ENCODE assay signal across 7 mouse cellular contexts in genomic region chr3:63898581-63899308, GRCm38 (mm10). TPM values are rescaled to one million over a fixed set of nuclear protein-coding genes. Genes with fewer than 3 reads are reported as not detected.
DNase-seq lines count a peak whose midpoint lies in the region; ATAC-seq and TF ChIP-seq lines count a peak whose summit lies in the region.

No protein-coding gene starts in this region.

- H3K4me2 ChIP-seq in embryonic facial prominence, embryonic 11.5 days (ENCODE audit: low read depth, low read length) = peak overlapping the region; percentile 95
- H3K4me2 ChIP-seq in limb, embryonic 11.5 days (ENCODE audit: low read depth, severe bottlenecking) = peak overlapping the region; percentile 99
- peak overlapping the region; percentile 76 for H3K4me2 ChIP-seq in midbrain, embryonic 12.5 days (replicated peaks)

- ATAC-seq in embryonic facial prominence, embryonic 11.5 days (replicated peaks; ENCODE audit: insufficient number of reproducible peaks, low FRiP score, low TSS enrichment, low read depth) = peak; percentile 77
- ATAC-seq in limb, embryonic 11.5 days (ENCODE audit: insufficient number of reproducible peaks, low FRiP score, low TSS enrichment, low read depth) = peak; percentile 75
- ATAC-seq in midbrain, embryonic 12.5 days (ENCODE audit: low FRiP score, low read depth) = peak; percentile 81

- no peak for TF ChIP-seq CTCF in spleen, adult 2 months (IDR thresholded peaks at IDR 0.05; ENCODE audit: extremely low read depth, insufficient read depth, insufficient read length, insufficient replicate concordance)

- H3K4me1 ChIP-seq in embryonic facial prominence, embryonic 11.5 days (ENCODE audit: control insufficient read depth, insufficient read depth, low read length) = no peaks in the 10 kb centered on the region; the same call in 1 of the 2 replicates
- no peaks in the 10 kb centered on the region for H3K4me1 ChIP-seq in limb, embryonic 11.5 days (ENCODE audit: control insufficient read depth, insufficient read depth, low read length)
- H3K4me1 ChIP-seq in midbrain, embryonic 12.5 days = peaks cover 33% of the 10 kb centered on the region
- H3K4me1 ChIP-seq in spleen, adult 2 months (ENCODE audit: control insufficient read depth, insufficient read depth, insufficient read length) = no peaks in the 10 kb centered on the region

- peak; percentile 88 to 90 for DNase-seq in adrenal gland, postnatal 36 days
- DNase-seq in embryonic facial prominence, embryonic 11.5 days (ENCODE audit: low spot score) = peak; percentile 87
- peak; percentile 40 for DNase-seq in heart, adult 8-10 months (ENCODE audit: low spot score)
- peak; percentile 85 to 86 for DNase-seq in kidney, adult 8-10 months
- DNase-seq in limb, embryonic 11.5 days (ENCODE audit: low spot score) = peak; percentile 89
- DNase-seq in spleen, adult 2 months (ENCODE audit: low read depth in 1 of 2, low spot score in 2 of 2) = peak in 1 of 2 experiments; percentile 36

- peak overlapping the region; percentile 70 for H3K4me3 ChIP-seq in embryonic facial prominence, embryonic 11.5 days (ENCODE audit: low read depth, low read length)
- H3K4me3 ChIP-seq in limb, embryonic 11.5 days (ENCODE audit: low read depth, low read length) = peak overlapping the region; percentile 63
- H3K4me3 ChIP-seq in midbrain, embryonic 12.5 days = peak overlapping the region; percentile 84
- peak overlapping the region; percentile 37; the same call in 1 of the 2 replicates for H3K4me3 ChIP-seq in spleen, adult 2 months (ENCODE audit: extremely low read depth, insufficient read depth, insufficient read length)

- no peak for TF ChIP-seq POLR2A in spleen, adult 2 months (IDR thresholded peaks at IDR 0.05; ENCODE audit: low read depth, low read length)

- WGBS in embryonic facial prominence, embryonic 11.5 days = under 1% methylated on average over 41 of the region's 41 CpGs
- under 1% methylated on average over 41 of the region's 41 CpGs for WGBS in limb, embryonic 11.5 days
- WGBS in midbrain, embryonic 12.5 days = 1% methylated on average over 39 of the region's 41 CpGs
- 2% methylated on average over 41 of the region's 41 CpGs for WGBS in spleen, adult 2 months

- no peaks in the 10 kb centered on the region for H3K9me3 ChIP-seq in embryonic facial prominence, embryonic 11.5 days (replicated peaks; ENCODE audit: control insufficient read depth, low read length)
- no peaks in the 10 kb centered on the region for H3K9me3 ChIP-seq in limb, embryonic 11.5 days (ENCODE audit: control insufficient read depth, low read length)
- H3K9me3 ChIP-seq in midbrain, embryonic 12.5 days = no peaks in the 10 kb centered on the region

- H3K27me3 ChIP-seq in embryonic facial prominence, embryonic 11.5 days (ENCODE audit: control insufficient read depth, insufficient read depth, low read length) = no peaks in the 10 kb centered on the region
- H3K27me3 ChIP-seq in limb, embryonic 11.5 days (ENCODE audit: control insufficient read depth, insufficient read depth, low read length) = no peaks in the 10 kb centered on the region; the same call in 1 of the 2 replicates
- no peaks in the 10 kb centered on the region for H3K27me3 ChIP-seq in midbrain, embryonic 12.5 days
- H3K27me3 ChIP-seq in spleen, adult 2 months (ENCODE audit: control insufficient read depth, insufficient read depth, low read length) = peaks cover 9% of the 10 kb centered on the region

- peak overlapping the region; percentile 69 for H3K9ac ChIP-seq in embryonic facial prominence, embryonic 11.5 days (replicated peaks; ENCODE audit: low read length)
- H3K9ac ChIP-seq in limb, embryonic 11.5 days (ENCODE audit: low read length) = peak overlapping the region; percentile 57
- peak overlapping the region; percentile 83 for H3K9ac ChIP-seq in midbrain, embryonic 12.5 days (replicated peaks)

- no peaks in the 10 kb centered on the region for H3K36me3 ChIP-seq in embryonic facial prominence, embryonic 11.5 days (replicated peaks; ENCODE audit: control insufficient read depth, insufficient read depth, low read depth, low read length)
- no peaks in the 10 kb centered on the region for H3K36me3 ChIP-seq in limb, embryonic 11.5 days (ENCODE audit: control insufficient read depth, insufficient read depth, low read length)
- H3K36me3 ChIP-seq in midbrain, embryonic 12.5 days = no peaks in the 10 kb centered on the region
- H3K36me3 ChIP-seq in spleen, adult 2 months (ENCODE audit: control insufficient read depth, insufficient read depth, low read length) = no peaks in the 10 kb centered on the region

- H3K27ac ChIP-seq in embryonic facial prominence, embryonic 11.5 days (replicated peaks; ENCODE audit: low read depth, low read length) = 0 out of 2 replicates have a peak overlapping the region, but pooled peaks have one; percentile 47
- no peak overlapping the region for H3K27ac ChIP-seq in limb, embryonic 11.5 days (replicated peaks; ENCODE audit: low read depth, low read length)
- H3K27ac ChIP-seq in midbrain, embryonic 12.5 days (replicated peaks) = peak overlapping the region; percentile 95
- H3K27ac ChIP-seq in spleen, adult 2 months (ENCODE audit: insufficient read depth, low read length) = no peak overlapping the region

RNA-seq across cellular contexts. Expression of gene Plch1, which starts 0.5 kb away (rescaled TPM):
- total RNA-seq in adrenal gland, postnatal 36 days (2021) = under 1 TPM; 0.16 to 0.23 TPM
- polyA plus RNA-seq in embryonic facial prominence, embryonic 11.5 days (2014; fragmentation: Nextera tagmentation; extraction: Ambion mirVana) = 13.8 and 16.5 TPM in 2 replicates
- under 1 TPM; 0.05 to 0.23 (median 0.06) TPM for total RNA-seq in heart, adult 8-10 months (2022)
- 2.8 and 3.2 TPM in 2 replicates for polyA plus RNA-seq in limb, embryonic 11.5 days (2014; fragmentation: Nextera tagmentation; extraction: Ambion mirVana)
- polyA plus RNA-seq in midbrain, embryonic 12.5 days (2016; fragmentation: Nextera tagmentation; extraction: Ambion mirVana) = 34.0 and 34.4 TPM in 2 replicates
- 0.02 TPM in 1 of 2 replicates, not detected in the other for polyA plus RNA-seq in spleen, adult 2 months (2012; rRNA removed)

RNA-seq across cellular contexts. Expression of gene E130311K13Rik, which starts 30.5 kb away (rescaled TPM):
- total RNA-seq in adrenal gland, postnatal 36 days (2021) = 10 to 100 TPM in 1 of 2 experiments, 1 to 10 TPM in 1; 8.3 to 14.1 TPM
- polyA plus RNA-seq in embryonic facial prominence, embryonic 11.5 days (2014; fragmentation: Nextera tagmentation; extraction: Ambion mirVana) = 3.8 and 3.9 TPM in 2 replicates
- total RNA-seq in heart, adult 8-10 months (2022) = 10 to 100 TPM; 10.6 to 12.5 (median 11.7) TPM
- polyA plus RNA-seq in limb, embryonic 11.5 days (2014; fragmentation: Nextera tagmentation; extraction: Ambion mirVana) = 2.7 and 3.4 TPM in 2 replicates
- polyA plus RNA-seq in midbrain, embryonic 12.5 days (2016; fragmentation: Nextera tagmentation; extraction: Ambion mirVana) = 3.6 and 3.8 TPM in 2 replicates
- polyA plus RNA-seq in spleen, adult 2 months (2012; rRNA removed) = 1.6 and 2.3 TPM in 2 replicates

Comparison
In these comparisons a context has a peak if more than half of its experiments do, and no peak if none do; other contexts are left out.
1. H3K27ac ChIP-seq: peak in embryonic facial prominence, embryonic 11.5 days (single experiment) and midbrain, embryonic 12.5 days (single experiment); none in limb, embryonic 11.5 days (single experiment) and spleen, adult 2 months (single experiment).
2. Peak in every context shown above with its lines, with median percentiles within 50 percentile points of each other: ATAC-seq, H3K4me2 ChIP-seq, H3K4me3 ChIP-seq and H3K9ac ChIP-seq.